In the genomic region with DNA sequence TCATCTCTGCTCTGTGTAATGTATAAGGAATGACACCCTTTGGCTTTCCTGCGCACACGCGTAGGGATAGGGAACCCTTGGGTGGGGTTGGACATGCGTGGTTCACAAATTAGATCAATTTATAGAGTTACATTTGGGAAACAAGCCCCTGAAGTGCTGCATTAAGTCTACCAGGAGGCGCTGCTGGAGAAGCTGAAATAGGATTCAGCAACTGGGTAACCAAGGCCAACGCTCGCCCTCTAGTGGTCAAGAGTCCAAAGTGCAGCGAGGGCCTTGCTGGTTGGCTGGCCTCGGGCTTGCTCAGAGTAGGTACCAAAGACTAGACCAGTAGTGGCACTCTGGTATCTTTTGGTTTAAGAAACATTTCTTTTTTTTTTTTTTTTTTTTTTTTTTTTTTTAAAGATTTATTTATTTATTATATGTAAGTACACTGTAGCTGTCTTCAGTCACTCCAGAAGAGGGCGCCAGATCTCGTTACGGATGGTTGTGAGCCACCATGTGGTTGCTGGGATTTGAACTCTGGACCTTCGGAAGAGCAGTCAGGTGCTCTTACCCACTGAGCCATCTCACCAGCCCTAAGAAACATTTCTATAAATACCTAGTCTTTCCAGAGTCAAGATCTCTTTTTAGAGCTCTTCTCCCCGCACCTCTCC, we compare ENCODE assay signal across 8 mouse cellular contexts. TPM values are rescaled to one million over a fixed set of nuclear protein-coding genes. Genes with fewer than 3 reads are reported as not detected.
A peak's percentile ranks its signal among the peaks of the same experiment; 100 is the strongest.
DNase-seq lines count a peak whose midpoint lies in the region; ATAC-seq and TF ChIP-seq lines count a peak whose summit lies in the region.
"Not testable (repeated sequence)": the region's sequence is repeated elsewhere in the genome, so short reads cannot be mapped to it uniquely, and the experiment has no call there.

No protein-coding gene starts in this region.

- not testable (repeated sequence) for H3K9me3 ChIP-seq in limb, embryonic 11.5 days (ENCODE audit: control insufficient read depth, low read length); midbrain, postnatal 0 days (ENCODE audit: low read length)

- peak; percentile 79 for TF ChIP-seq CTCF in midbrain, postnatal 0 days (IDR thresholded peaks at IDR 0.05)

- not testable (repeated sequence) for H3K9ac ChIP-seq in limb, embryonic 11.5 days (ENCODE audit: low read length); midbrain, postnatal 0 days (replicated peaks; ENCODE audit: low read length, poor library complexity, severe bottlenecking)

- WGBS in limb, embryonic 11.5 days = 55% methylated on average over 11 of the region's 14 CpGs
- 56% methylated on average over 11 of the region's 14 CpGs for WGBS in midbrain, postnatal 0 days

- not testable (repeated sequence) for H3K4me3 ChIP-seq in limb, embryonic 11.5 days (ENCODE audit: low read depth, low read length); midbrain, postnatal 0 days (ENCODE audit: low read depth, low read length)

- not testable (repeated sequence) for H3K27ac ChIP-seq in limb, embryonic 11.5 days (replicated peaks; ENCODE audit: low read depth, low read length); midbrain, postnatal 0 days (ENCODE audit: low read depth, low read length)

- not testable (repeated sequence) for H3K4me2 ChIP-seq in limb, embryonic 11.5 days (ENCODE audit: low read depth, severe bottlenecking); midbrain, postnatal 0 days (ENCODE audit: low read depth, low read length, poor library complexity, severe bottlenecking)

- not testable (repeated sequence) for ATAC-seq in limb, embryonic 11.5 days (ENCODE audit: insufficient number of reproducible peaks, low FRiP score, low TSS enrichment, low read depth); midbrain, postnatal 0 days (ENCODE audit: low FRiP score)

- peak; percentile 64 for DNase-seq in 3134 (ENCODE audit: extremely low read depth, insufficient read length, low spot score)
- peak; percentile 74 for DNase-seq in adrenal gland, adult 8-10 months
- DNase-seq in embryo, embryonic 10.5 days (ENCODE audit: low spot score) = peak; percentile 90
- DNase-seq in gastrocnemius, postnatal 25 days = peak; percentile 74
- peak; percentile 94 for DNase-seq in kidney, adult 9 months
- DNase-seq in limb, embryonic 11.5 days (ENCODE audit: low spot score) = peak; percentile 88
- peak; percentile 84 for DNase-seq in midbrain, postnatal 0 days (ENCODE audit: low spot score)
- peak; percentile 47 to 75 for DNase-seq in spleen, postnatal 14 days (ENCODE audit: low spot score in 2 of 2)

- H3K27me3 ChIP-seq in limb, embryonic 11.5 days (ENCODE audit: control insufficient read depth, insufficient read depth, low read length); midbrain, postnatal 0 days (ENCODE audit: insufficient read depth, low read length): not testable (repeated sequence)

- H3K4me1 ChIP-seq in limb, embryonic 11.5 days (ENCODE audit: control insufficient read depth, insufficient read depth, low read length); midbrain, postnatal 0 days (ENCODE audit: insufficient read depth, low read length): not testable (repeated sequence)

- not testable (repeated sequence) for H3K36me3 ChIP-seq in limb, embryonic 11.5 days (ENCODE audit: control insufficient read depth, insufficient read depth, low read length); midbrain, postnatal 0 days (ENCODE audit: insufficient read depth, low read length)

RNA-seq across cellular contexts. Expression of gene Tmem37, which starts 19.7 kb away (rescaled TPM):
- total RNA-seq in adrenal gland, adult 8-10 months (2022) = 10 to 100 TPM in 2 of 4 experiments, 1 to 10 TPM in 2; 8.7 to 21.2 (median 14.5) TPM
- 10 to 100 TPM; 11.2 to 16.5 TPM for total RNA-seq in gastrocnemius, postnatal 25 days (2021)
- 2.5 and 3.0 TPM in 2 replicates for polyA plus RNA-seq in limb, embryonic 11.5 days (2014; fragmentation: Nextera tagmentation; extraction: Ambion mirVana)
- total RNA-seq in midbrain, postnatal 0 days (2014; rRNA removed) = 2.7 and 4.0 TPM in 2 replicates
- 6.9 and 7.5 TPM in 2 replicates for polyA plus RNA-seq in midbrain, postnatal 0 days (2015; fragmentation: Nextera tagmentation; extraction: Ambion mirVana)

RNA-seq across cellular contexts. Expression of gene Dbi, which starts 27.3 kb away (rescaled TPM):
- 100 to 1,000 TPM; 667 to 804 (median 753) TPM for total RNA-seq in adrenal gland, adult 8-10 months (2022)
- 100 to 1,000 TPM; 177 to 210 TPM for total RNA-seq in gastrocnemius, postnatal 25 days (2021)
- 681 and 682 TPM in 2 replicates for polyA plus RNA-seq in limb, embryonic 11.5 days (2014; fragmentation: Nextera tagmentation; extraction: Ambion mirVana)
- 515 and 540 TPM in 2 replicates for total RNA-seq in midbrain, postnatal 0 days (2014; rRNA removed)
- 1,809 and 1,897 TPM in 2 replicates for polyA plus RNA-seq in midbrain, postnatal 0 days (2015; fragmentation: Nextera tagmentation; extraction: Ambion mirVana)

RNA-seq across cellular contexts. Expression of gene 3110009E18Rik, which starts 27.4 kb away (rescaled TPM):
- 10 to 100 TPM in 3 of 4 experiments, 1 to 10 TPM in 1; 8.8 to 14.1 (median 11.2) TPM for total RNA-seq in adrenal gland, adult 8-10 months (2022)
- 1 to 10 TPM; 4.9 to 5.4 TPM for total RNA-seq in gastrocnemius, postnatal 25 days (2021)
- 17.9 TPM in 2 replicates for polyA plus RNA-seq in limb, embryonic 11.5 days (2014; fragmentation: Nextera tagmentation; extraction: Ambion mirVana)
- 0.77 and 1.9 TPM in 2 replicates for total RNA-seq in midbrain, postnatal 0 days (2014; rRNA removed)
- polyA plus RNA-seq in midbrain, postnatal 0 days (2015; fragmentation: Nextera tagmentation; extraction: Ambion mirVana) = 11.4 and 15.7 TPM in 2 replicates
